Mouse (Mus musculus): ENCODE data around the gene Usp21. TPM values are rescaled to one million over a fixed set of nuclear protein-coding genes. Genes with fewer than 3 reads are reported as not detected.

The Usp21 gene
- polyA plus RNA-seq, 1 experiment from 2014 or later: 80.1 TPM

DNA sequence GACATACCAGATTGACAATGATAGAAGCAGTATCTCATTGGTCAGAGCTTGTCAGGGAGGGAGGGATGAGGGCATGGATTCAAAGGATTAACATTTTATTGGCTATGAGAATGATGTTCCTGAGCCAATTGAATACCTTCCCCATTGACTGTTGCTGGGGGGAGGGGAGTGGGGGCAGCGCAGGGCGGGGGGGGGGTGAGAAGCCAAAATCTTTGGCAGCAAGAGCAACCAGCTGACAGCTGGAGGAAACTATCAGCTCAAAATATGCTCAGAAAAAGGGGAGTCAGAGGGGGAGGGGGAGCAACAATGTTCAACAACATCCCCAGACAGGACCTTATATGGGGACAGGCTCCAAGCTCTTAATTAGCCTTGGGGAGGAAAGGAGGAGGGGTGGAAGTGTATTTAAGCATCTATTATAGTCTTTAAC lies 24.6 kb downstream of the Usp21 start:
- 0 out of 2 replicates have a peak overlapping the region, but pooled peaks have one; percentile 28 for H3K4me3 ChIP-seq (replicated peaks; ENCODE audit: low read length)
- H3K9ac ChIP-seq: no peak overlapping the region
- peak overlapping the region; percentile 56 for H3K4me2 ChIP-seq (replicated peaks)
- H3K36me3 ChIP-seq (replicated peaks; ENCODE audit: control insufficient read depth, insufficient read depth): no peaks in the 10 kb centered on the region
- H3K4me1 ChIP-seq (replicated peaks; ENCODE audit: control insufficient read depth, insufficient read depth, low read length): peaks cover 6% of the 10 kb centered on the region
- H3K27ac ChIP-seq: peak overlapping the region; percentile 76
- DNase-seq (ENCODE audit: low spot score) (peak; percentile 70), ATAC-seq (ENCODE audit: low FRiP score) (peak; percentile 94)
- WGBS: 0% methylated on average over 2 of the region's 2 CpGs
- H3K9me3 ChIP-seq (ENCODE audit: control insufficient read depth, low read length): no peaks in the 10 kb centered on the region
- no peaks in the 10 kb centered on the region for H3K27me3 ChIP-seq (ENCODE audit: control insufficient read depth, insufficient read depth, low read length)

DNA sequence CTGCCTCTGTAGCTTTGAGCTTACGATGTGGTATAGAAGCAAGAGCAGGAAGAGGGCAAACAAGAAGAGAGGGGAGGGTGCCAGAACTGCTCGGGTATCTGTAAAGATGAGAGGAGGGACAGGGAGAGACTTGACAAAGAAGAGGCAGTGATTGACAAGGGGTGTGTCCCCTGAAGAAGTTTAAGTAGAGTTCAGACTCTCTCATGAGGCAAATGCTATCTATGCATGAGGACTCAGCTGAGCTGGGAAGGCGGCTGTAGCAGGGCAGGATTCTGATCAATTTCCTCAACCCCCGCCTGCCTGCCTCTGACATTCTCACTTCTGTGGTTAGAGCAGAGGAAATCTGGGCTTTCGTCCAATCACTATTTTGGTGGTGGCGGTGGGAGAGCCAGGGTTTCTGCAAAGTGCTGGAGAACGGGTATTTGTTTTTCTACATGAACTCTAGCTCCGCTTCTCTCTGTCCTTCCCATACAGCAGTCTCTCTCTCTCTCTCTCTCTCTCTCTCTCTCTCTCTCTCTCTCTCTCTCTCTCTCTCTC lies 25.1 kb downstream of the Usp21 start:
- ATAC-seq (ENCODE audit: low FRiP score): peak; percentile 79
- WGBS: 4% methylated on average over 8 of the region's 8 CpGs

DNA sequence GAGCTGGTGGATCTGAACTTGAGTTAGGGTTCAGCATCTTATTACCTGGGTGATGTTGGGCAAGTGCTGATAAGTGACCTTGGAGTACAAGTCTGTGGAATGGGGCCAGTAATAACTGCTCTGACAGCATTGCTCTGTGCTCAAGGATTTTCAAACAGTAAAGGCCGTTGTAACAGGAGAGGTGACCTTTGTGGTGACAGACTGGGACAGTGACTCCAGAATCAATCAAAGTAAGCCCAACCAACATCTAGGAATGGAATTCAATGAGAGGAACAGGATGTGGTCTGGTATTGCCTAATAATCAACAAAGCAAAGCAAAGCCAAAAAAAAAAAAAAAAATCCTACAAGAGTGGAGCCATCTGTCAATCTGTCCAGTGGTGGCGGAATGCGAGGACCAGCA lies 27.5 kb downstream of the Usp21 start:
- Histone ChIP-seq H3K27ac (no peak overlapping the region), H3K4me2 (replicated peaks) (no peak overlapping the region), H3K4me1 (replicated peaks; ENCODE audit: control insufficient read depth, insufficient read depth, low read length) (peaks cover 6% of the 10 kb centered on the region), H3K9me3 (ENCODE audit: control insufficient read depth, low read length) (no peaks in the 10 kb centered on the region), H3K27me3 (ENCODE audit: control insufficient read depth, insufficient read depth, low read length) (no peaks in the 10 kb centered on the region), H3K9ac (no peak overlapping the region), H3K36me3 (replicated peaks; ENCODE audit: control insufficient read depth, insufficient read depth) (no peaks in the 10 kb centered on the region), H3K4me3 (replicated peaks; ENCODE audit: low read length) (no peak overlapping the region)
- no peak for DNase-seq (ENCODE audit: low spot score)
- ATAC-seq (ENCODE audit: low FRiP score): no peak
- 83% methylated on average over 3 of the region's 3 CpGs for WGBS

More for the DNA sequence above, 25.1 kb downstream of the Usp21 start:
- H3K4me3 ChIP-seq (replicated peaks; ENCODE audit: low read length): peak overlapping the region; percentile 28
- H3K4me2 ChIP-seq (replicated peaks): peak overlapping the region; percentile 56
- H3K27me3 ChIP-seq (ENCODE audit: control insufficient read depth, insufficient read depth, low read length): no peaks in the 10 kb centered on the region
- H3K4me1 ChIP-seq (replicated peaks; ENCODE audit: control insufficient read depth, insufficient read depth, low read length): peaks cover 6% of the 10 kb centered on the region
- peak overlapping the region; percentile 26 for H3K9ac ChIP-seq
- no peaks in the 10 kb centered on the region for H3K36me3 ChIP-seq (replicated peaks; ENCODE audit: control insufficient read depth, insufficient read depth)
- DNase-seq (ENCODE audit: low spot score): peak; percentile 75
- H3K27ac ChIP-seq: peak overlapping the region; percentile 76
- no peaks in the 10 kb centered on the region for H3K9me3 ChIP-seq (ENCODE audit: control insufficient read depth, low read length)

DNA sequence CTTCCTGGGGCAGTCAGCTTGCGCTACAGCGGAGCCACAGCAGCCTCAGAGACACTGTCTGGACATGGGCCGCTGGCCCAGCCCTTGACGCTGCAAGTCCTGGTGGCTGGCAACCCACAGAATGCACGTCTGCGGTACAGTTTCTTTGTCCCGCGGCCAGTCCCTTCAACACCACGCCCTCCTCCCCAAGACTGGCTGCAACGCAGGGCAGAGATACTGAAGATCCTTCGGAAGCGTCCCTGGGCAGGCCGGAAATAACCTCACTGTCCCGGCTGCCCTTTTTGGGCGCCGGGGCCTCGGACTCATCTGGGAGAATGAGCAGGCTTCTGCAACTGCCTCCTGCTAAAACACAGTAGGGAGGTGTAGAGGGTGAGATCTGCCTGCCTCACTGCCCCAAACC lies 28.9 kb downstream of the Usp21 start:
- ATAC-seq (ENCODE audit: low FRiP score) (no peak), DNase-seq (ENCODE audit: low spot score) (no peak)
- no peak overlapping the region for H3K9ac ChIP-seq
- no peak overlapping the region for H3K4me2 ChIP-seq (replicated peaks)
- H3K9me3 ChIP-seq (ENCODE audit: control insufficient read depth, low read length): no peaks in the 10 kb centered on the region
- H3K36me3 ChIP-seq (replicated peaks; ENCODE audit: control insufficient read depth, insufficient read depth): no peaks in the 10 kb centered on the region
- peaks cover 6% of the 10 kb centered on the region for H3K4me1 ChIP-seq (replicated peaks; ENCODE audit: control insufficient read depth, insufficient read depth, low read length)
- H3K27ac ChIP-seq: no peak overlapping the region
- H3K4me3 ChIP-seq (replicated peaks; ENCODE audit: low read length): no peak overlapping the region
- WGBS: 79% methylated on average over 17 of the region's 17 CpGs
- no peaks in the 10 kb centered on the region for H3K27me3 ChIP-seq (ENCODE audit: control insufficient read depth, insufficient read depth, low read length)

DNA sequence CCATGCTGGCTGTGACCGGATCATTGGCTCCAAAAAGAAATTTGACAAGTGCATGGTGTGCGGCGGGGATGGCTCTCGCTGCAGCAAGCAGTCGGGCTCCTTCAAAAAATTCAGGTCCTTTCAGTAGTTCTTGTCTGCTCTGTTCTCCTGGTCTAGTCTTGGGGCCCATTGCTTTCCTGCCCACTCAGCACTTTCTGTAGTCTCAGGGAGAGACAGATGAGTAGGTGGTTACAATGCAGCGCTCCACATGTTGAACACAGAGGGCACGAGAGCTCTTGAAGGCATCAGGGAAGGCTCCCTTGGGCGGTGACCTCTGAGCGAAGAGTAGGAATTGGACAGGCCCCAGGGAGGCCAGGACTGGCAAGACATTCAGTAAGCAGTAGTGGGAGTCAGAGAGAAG lies 30.0 kb downstream of the Usp21 start:
- no peak overlapping the region for H3K27ac ChIP-seq
- H3K27me3 ChIP-seq (ENCODE audit: control insufficient read depth, insufficient read depth, low read length): no peaks in the 10 kb centered on the region
- no peak overlapping the region for H3K4me2 ChIP-seq (replicated peaks)
- DNase-seq (ENCODE audit: low spot score) (no peak), ATAC-seq (ENCODE audit: low FRiP score) (no peak)
- H3K4me1 ChIP-seq (replicated peaks; ENCODE audit: control insufficient read depth, insufficient read depth, low read length): peaks cover 6% of the 10 kb centered on the region
- no peaks in the 10 kb centered on the region for H3K9me3 ChIP-seq (ENCODE audit: control insufficient read depth, low read length)
- no peak overlapping the region for H3K4me3 ChIP-seq (replicated peaks; ENCODE audit: low read length)
- WGBS: 80% methylated on average over 9 of the region's 9 CpGs
- H3K36me3 ChIP-seq (replicated peaks; ENCODE audit: control insufficient read depth, insufficient read depth): no peaks in the 10 kb centered on the region
- no peak overlapping the region for H3K9ac ChIP-seq

DNA sequence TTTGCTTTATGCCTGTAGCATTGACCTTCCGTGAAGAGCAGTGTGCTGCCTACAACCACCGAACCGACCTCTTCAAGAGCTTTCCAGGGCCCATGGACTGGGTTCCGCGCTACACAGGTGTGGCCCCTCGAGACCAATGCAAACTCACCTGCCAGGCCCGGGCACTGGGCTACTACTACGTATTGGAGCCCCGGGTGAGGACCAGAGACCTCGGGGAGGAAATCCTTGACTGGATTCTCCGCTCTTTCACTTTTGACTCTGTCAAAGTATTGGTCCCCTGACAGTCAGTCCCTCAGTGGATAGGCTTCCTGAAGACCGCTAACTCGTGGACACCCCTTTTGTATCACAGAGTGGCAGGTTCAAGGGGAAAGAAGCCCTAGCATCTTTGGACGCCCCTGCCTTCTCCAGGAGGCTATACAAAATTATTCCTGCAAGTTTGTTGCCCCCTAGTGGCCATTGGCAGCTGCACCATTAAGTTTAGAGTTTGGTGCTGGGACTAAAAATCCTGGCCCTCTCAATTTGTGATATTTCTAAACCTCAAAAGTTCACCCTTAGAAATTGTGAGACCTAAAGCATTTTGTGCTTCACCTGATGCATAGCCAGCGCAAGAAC lies 30.7 kb downstream of the Usp21 start:
- peak; percentile 76 for DNase-seq (ENCODE audit: low spot score)
- no peak for ATAC-seq (ENCODE audit: low FRiP score)
- H3K9ac ChIP-seq: no peak overlapping the region
- H3K27ac ChIP-seq: no peak overlapping the region
- H3K4me2 ChIP-seq (replicated peaks): no peak overlapping the region
- no peaks in the 10 kb centered on the region for H3K36me3 ChIP-seq (replicated peaks; ENCODE audit: control insufficient read depth, insufficient read depth)
- H3K4me1 ChIP-seq (replicated peaks; ENCODE audit: control insufficient read depth, insufficient read depth, low read length): peaks cover 8% of the 10 kb centered on the region
- 72% methylated on average over 15 of the region's 15 CpGs for WGBS
- no peaks in the 10 kb centered on the region for H3K9me3 ChIP-seq (ENCODE audit: control insufficient read depth, low read length)
- H3K27me3 ChIP-seq (ENCODE audit: control insufficient read depth, insufficient read depth, low read length): no peaks in the 10 kb centered on the region
- H3K4me3 ChIP-seq (replicated peaks; ENCODE audit: low read length): no peak overlapping the region

DNA sequence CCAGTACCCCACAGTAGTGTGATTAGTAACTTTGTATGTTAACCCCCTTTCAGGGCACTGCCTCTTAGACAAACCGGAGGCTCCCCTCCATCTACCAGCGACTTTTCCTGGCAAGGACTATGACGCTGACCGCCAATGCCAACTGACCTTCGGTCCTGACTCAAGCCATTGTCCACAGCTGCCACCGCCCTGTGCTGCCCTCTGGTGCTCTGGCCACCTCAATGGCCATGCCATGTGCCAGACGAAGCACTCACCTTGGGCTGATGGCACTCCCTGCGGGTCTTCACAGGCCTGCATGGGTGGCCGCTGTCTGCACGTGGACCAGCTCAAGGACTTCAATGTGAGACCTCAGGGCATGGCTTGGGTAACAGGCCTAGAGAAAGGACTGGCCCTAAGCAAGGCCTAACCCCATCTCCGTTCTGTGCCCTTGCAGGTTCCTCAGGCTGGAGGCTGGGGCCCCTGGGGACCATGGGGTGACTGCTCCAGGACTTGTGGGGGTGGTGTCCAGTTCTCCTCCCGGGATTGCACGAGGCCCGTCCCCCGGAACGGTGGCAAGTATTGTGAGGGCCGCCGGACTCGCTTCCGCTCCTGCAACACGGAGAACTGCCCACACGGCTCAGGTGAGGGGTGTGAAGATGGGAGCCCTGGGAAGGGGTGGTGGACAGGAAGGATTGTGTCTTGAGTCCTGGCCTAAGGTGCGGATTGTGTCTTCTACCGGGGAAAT lies 31.5 kb downstream of the Usp21 start:
- Histone ChIP-seq H3K4me1 (replicated peaks; ENCODE audit: control insufficient read depth, insufficient read depth, low read length) (peaks cover 13% of the 10 kb centered on the region), H3K4me2 (replicated peaks) (no peak overlapping the region), H3K9ac (no peak overlapping the region), H3K9me3 (ENCODE audit: control insufficient read depth, low read length) (no peaks in the 10 kb centered on the region), H3K27ac (no peak overlapping the region), H3K36me3 (replicated peaks; ENCODE audit: control insufficient read depth, insufficient read depth) (no peaks in the 10 kb centered on the region), H3K27me3 (ENCODE audit: control insufficient read depth, insufficient read depth, low read length) (no peaks in the 10 kb centered on the region), H3K4me3 (replicated peaks; ENCODE audit: low read length) (no peak overlapping the region)
- no peak for DNase-seq (ENCODE audit: low spot score)
- 89% methylated on average over 24 of the region's 24 CpGs for WGBS
- no peak for ATAC-seq (ENCODE audit: low FRiP score)

DNA sequence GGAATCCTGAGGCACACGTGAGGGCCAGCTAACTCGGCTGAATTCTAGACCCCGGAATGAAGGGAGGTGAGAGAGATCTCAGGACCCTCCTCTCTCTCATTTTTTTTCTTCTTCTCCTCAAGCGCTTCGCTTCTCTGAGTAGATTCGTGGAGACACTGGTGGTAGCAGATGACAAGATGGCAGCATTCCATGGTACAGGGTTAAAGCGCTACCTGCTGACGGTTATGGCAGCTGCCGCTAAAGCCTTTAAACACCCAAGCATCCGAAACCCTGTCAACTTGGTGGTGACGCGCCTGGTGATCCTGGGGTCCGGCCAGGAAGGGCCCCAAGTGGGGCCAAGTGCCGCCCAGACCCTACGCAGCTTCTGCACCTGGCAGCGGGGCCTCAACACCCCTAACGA lies 35.4 kb downstream of the Usp21 start:
- H3K4me3 ChIP-seq (replicated peaks; ENCODE audit: low read length): 0 out of 2 replicates have a peak overlapping the region, but pooled peaks have one; percentile 5
- peaks cover 34% of the 10 kb centered on the region for H3K4me1 ChIP-seq (replicated peaks; ENCODE audit: control insufficient read depth, insufficient read depth, low read length)
- H3K4me2 ChIP-seq (replicated peaks): peak overlapping the region; percentile 49
- H3K9ac ChIP-seq: peak overlapping the region; percentile 21; the same call in 1 of the 2 replicates
- H3K36me3 ChIP-seq (replicated peaks; ENCODE audit: control insufficient read depth, insufficient read depth): no peaks in the 10 kb centered on the region
- no peak for DNase-seq (ENCODE audit: low spot score)
- H3K27me3 ChIP-seq (ENCODE audit: control insufficient read depth, insufficient read depth, low read length): no peaks in the 10 kb centered on the region
- no peak for ATAC-seq (ENCODE audit: low FRiP score)
- H3K27ac ChIP-seq: 0 out of 2 replicates have a peak overlapping the region, but pooled peaks have one; percentile 29
- 48% methylated on average over 17 of the region's 17 CpGs for WGBS
- no peaks in the 10 kb centered on the region for H3K9me3 ChIP-seq (ENCODE audit: control insufficient read depth, low read length)

DNA sequence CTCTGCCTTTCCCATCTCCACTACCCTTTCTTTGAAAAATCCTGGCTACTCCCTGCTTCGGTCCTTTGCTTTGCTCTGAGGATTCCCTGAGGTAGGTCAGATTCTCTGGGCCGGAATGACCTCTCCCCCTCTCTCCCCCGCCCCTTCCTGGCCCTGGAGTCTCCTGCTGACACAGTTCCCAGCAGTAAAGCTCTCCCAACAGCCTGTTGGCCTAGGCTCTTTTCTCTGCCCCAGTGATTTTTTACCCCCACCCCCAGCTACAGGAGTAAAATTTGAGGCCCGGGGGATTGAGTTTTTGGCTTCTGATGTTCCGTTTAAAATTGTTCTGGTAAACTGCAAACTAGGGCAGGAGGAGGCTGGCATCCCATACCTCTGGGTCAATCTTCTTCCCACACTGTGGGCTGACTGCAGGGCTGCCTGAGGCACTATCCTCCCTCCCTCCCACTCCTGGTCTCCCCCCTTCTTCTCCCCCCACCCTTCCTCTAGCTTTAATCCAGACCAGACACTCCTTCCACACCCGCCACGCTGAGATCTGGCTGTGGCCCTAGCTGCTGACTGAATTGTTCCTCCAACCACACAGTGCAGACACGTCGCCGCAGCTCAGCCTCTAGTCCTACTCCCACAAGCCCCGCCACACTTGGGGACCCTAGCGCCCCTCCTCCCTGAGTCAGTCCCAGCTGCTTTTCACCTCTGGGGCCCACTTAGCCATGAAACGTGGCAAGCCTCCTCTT lies 36.0 kb downstream of the Usp21 start:
- peak overlapping the region; percentile 49 for H3K4me2 ChIP-seq (replicated peaks)
- peak overlapping the region; percentile 21 for H3K9ac ChIP-seq
- no peaks in the 10 kb centered on the region for H3K27me3 ChIP-seq (ENCODE audit: control insufficient read depth, insufficient read depth, low read length)
- 4% methylated on average over 13 of the region's 13 CpGs for WGBS
- ATAC-seq (ENCODE audit: low FRiP score) (no peak), DNase-seq (ENCODE audit: low spot score) (no peak)
- 0 out of 2 replicates have a peak overlapping the region, but pooled peaks have one; percentile 29 for H3K27ac ChIP-seq
- peaks cover 34% of the 10 kb centered on the region for H3K4me1 ChIP-seq (replicated peaks; ENCODE audit: control insufficient read depth, insufficient read depth, low read length)
- no peaks in the 10 kb centered on the region for H3K36me3 ChIP-seq (replicated peaks; ENCODE audit: control insufficient read depth, insufficient read depth)
- H3K9me3 ChIP-seq (ENCODE audit: control insufficient read depth, low read length): no peaks in the 10 kb centered on the region
- H3K4me3 ChIP-seq (replicated peaks; ENCODE audit: low read length): peak overlapping the region; percentile 25
